Mouse (Mus musculus) heart, postnatal 0 days (tissue): ENCODE measurements around the gene Slc6a21. TPM values are rescaled to one million over a fixed set of nuclear protein-coding genes. Genes with fewer than 3 reads are reported as not detected.

ENCODE experiments used
- ATAC-seq: fragments of 200-750 bp; cut with Nextera tagmentation; 2 replicates; pipeline ENCODE4 v1.8.0; 2017; ENCODE audit warnings: low read depth, moderate number of reproducible peaks, moderate library complexity; ENCODE audit not compliant: insufficient read depth
- DNase-seq: peaks from one replicate; pipeline ENCODE4 v3.0.0-alpha.2; 2016; ENCODE audit warnings: low spot score
- H3K27ac ChIP-seq: fragments of 300-500 bp; sonication (generic); 2 replicates; pipeline ENCODE4 v1.5.1; 2014; ENCODE audit warnings: low read depth, mild to moderate bottlenecking
- H3K27me3 ChIP-seq: fragments of 300-500 bp; sonication (generic); 2 replicates; pipeline ENCODE4 v1.6.1; 2014; ENCODE audit warnings: low read length, mixed read lengths; ENCODE audit not compliant: control insufficient read depth, insufficient read depth
- H3K36me3 ChIP-seq: fragments of 300-500 bp; sonication (generic); replicated peaks from 2 replicates; pipeline ENCODE4 v1.6.1; 2014; ENCODE audit warnings: low read length, mixed read lengths; ENCODE audit not compliant: control insufficient read depth, insufficient read depth
- H3K4me1 ChIP-seq: fragments of 300-500 bp; sonication (generic); 2 replicates; pipeline ENCODE4 v1.6.1; 2014; ENCODE audit warnings: antibody characterized with exemption; ENCODE audit not compliant: control insufficient read depth, insufficient read depth
- H3K4me2 ChIP-seq: fragments of 300-500 bp; sonication (generic); 2 replicates; pipeline ENCODE4 v1.6.1; 2014; ENCODE audit warnings: low read depth, mild to moderate bottlenecking, low read length, moderate library complexity
- H3K4me3 ChIP-seq: fragments of 300-500 bp; sonication (generic); 2 replicates; pipeline ENCODE4 v1.5.1; 2014; ENCODE audit warnings: low read depth, low read length
- H3K9ac ChIP-seq: fragments of 300-500 bp; sonication (generic); replicated peaks from 2 replicates; pipeline ENCODE4 v1.6.1; 2014; ENCODE audit warnings: low read depth, low read length, mixed read lengths
- H3K9me3 ChIP-seq: fragments of 300-500 bp; sonication (generic); replicated peaks from 2 replicates; pipeline ENCODE4 v1.6.1; 2016; ENCODE audit warnings: low read length; ENCODE audit not compliant: control insufficient read depth
- CTCF ChIP-seq: IDR thresholded peaks from 2 replicates; pipeline ENCODE4 v1.5.1; 2016; ENCODE audit warnings: antibody characterized with exemption, control low read depth, low read depth
- EP300 ChIP-seq: IDR thresholded peaks from 2 replicates; pipeline ENCODE4 v1.6.1; 2016; ENCODE audit warnings: antibody characterized with exemption, low read depth
- WGBS: fragments of 180-500 bp; shearing (Covaris S2); extraction: QIAGEN DNeasy Blood & Tissue Kit; methylation state at CpG from one replicate; pipeline ENCODE4 v1.1.7; 2014; 5-methylcytosine and 5-hydroxymethylcytosine counted together
- polyA plus RNA-seq: library from polyadenylated mRNA; unstranded; fragments of >200 nt; fragmentation: Nextera tagmentation; extraction: Ambion mirVana; gene quantifications from 2 replicates; pipeline ENCODE4 v1.2.1, GENCODE M21; 2015
- total RNA-seq: library from RNA; depleted of rRNA; stranded (reverse); fragments of >200 nt; gene quantifications from 2 replicates; pipeline ENCODE4 v1.2.3, GENCODE M21; 2014; ENCODE audit warnings: low replicate concordance

Slc6a21 gene
- total and polyA plus RNA-seq, 2 experiments from 2014 or later = not detected

- no peak overlapping the region for H3K27ac ChIP-seq
- H3K36me3 ChIP-seq = peaks cover 5% of the 10 kb centered on the region; the same call in 1 of the 2 replicates
- ATAC-seq = no peak
- H3K4me3 ChIP-seq = no peak overlapping the region
- WGBS = 74% methylated on average over 6 of the region's 6 CpGs
- no peak overlapping the region for H3K9ac ChIP-seq
- H3K9me3 ChIP-seq = no peaks in the 10 kb centered on the region
- no peaks in the 10 kb centered on the region for H3K27me3 ChIP-seq
- H3K4me2 ChIP-seq = no peak overlapping the region
- DNase-seq = no peak
- 0 out of 2 replicates have a peak, but pooled peaks cover 7% of the 10 kb centered on the region for H3K4me1 ChIP-seq
- TF ChIP-seq EP300 (no peak), CTCF (peak; percentile 15; the same call in 1 of the 2 replicates)
These were observed 54.2 kb downstream of the Slc6a21 start for GRCm38 (mm10) chr7:45331502-45331901.

- H3K27me3 ChIP-seq = no peaks in the 10 kb centered on the region
- H3K27ac ChIP-seq = peak overlapping the region; percentile 88
- DNase-seq (peak; percentile 29), ATAC-seq (peak; percentile 8)
- H3K9ac ChIP-seq = peak overlapping the region; percentile 63
- WGBS = 2% methylated on average over 22 of the region's 22 CpGs
- H3K4me2 ChIP-seq = peak overlapping the region; percentile 81
- H3K36me3 ChIP-seq = no peaks in the 10 kb centered on the region
- peaks cover 16% of the 10 kb centered on the region for H3K4me1 ChIP-seq
- no peaks in the 10 kb centered on the region for H3K9me3 ChIP-seq
- no peak for TF ChIP-seq EP300
- no peak for TF ChIP-seq CTCF
- H3K4me3 ChIP-seq = peak overlapping the region; percentile 65
These were observed 55.5 kb downstream of the Slc6a21 start for GRCm38 (mm10) chr7:45332685-45333425.

- TF ChIP-seq CTCF (no peak), EP300 (no peak)
- H3K4me2 ChIP-seq = peak within 1 kb of the TSS; percentile 81
- no peaks in the 10 kb centered on the region for H3K9me3 ChIP-seq
- peak within 1 kb of the TSS; percentile 63 for H3K9ac ChIP-seq
- H3K36me3 ChIP-seq = no peaks in the 10 kb centered on the region
- DNase-seq (peak; percentile 82), ATAC-seq (peak; percentile 74)
- H3K27ac ChIP-seq = peak within 1 kb of the TSS; percentile 88
- H3K4me3 ChIP-seq = peak within 1 kb of the TSS; percentile 65
- no peaks in the 10 kb centered on the region for H3K27me3 ChIP-seq
- peaks cover 22% of the 10 kb centered on the region for H3K4me1 ChIP-seq
- 0% methylated on average over 38 of the region's 38 CpGs for WGBS
These were observed 56.2 kb downstream of the Slc6a21 start, which contains the start of gene Trpm4 for GRCm38 (mm10) chr7:45333431-45333982. Gene Trpm4, minus strand, starts transcription at chr7:45333780.

- H3K4me1 ChIP-seq = peaks cover 33% of the 10 kb centered on the region
- TF ChIP-seq CTCF (no peak), EP300 (peak; percentile 37; the same call in 1 of the 2 replicates)
- H3K4me2 ChIP-seq = peak overlapping the region; percentile 81
- 24% methylated on average over 3 of the region's 3 CpGs for WGBS
- no peaks in the 10 kb centered on the region for H3K27me3 ChIP-seq
- H3K4me3 ChIP-seq = 0 out of 2 replicates have a peak overlapping the region, but pooled peaks have one; percentile 65
- peak; percentile 52 for ATAC-seq
- no peaks in the 10 kb centered on the region for H3K9me3 ChIP-seq
- H3K36me3 ChIP-seq = no peaks in the 10 kb centered on the region
- 0 out of 2 replicates have a peak overlapping the region, but pooled peaks have one; percentile 4 for H3K9ac ChIP-seq
- peak; percentile 54 for DNase-seq
- H3K27ac ChIP-seq = peak overlapping the region; percentile 88
These were observed 57.3 kb downstream of the Slc6a21 start for GRCm38 (mm10) chr7:45334605-45335004.

- Histone ChIP-seq H3K4me1 (peaks cover 38% of the 10 kb centered on the region), H3K9me3 (no peaks in the 10 kb centered on the region), H3K27ac (peak within 1 kb of the TSS; percentile 88), H3K27me3 (no peaks in the 10 kb centered on the region; the same call in 1 of the 2 replicates), H3K4me3 (peak within 1 kb of the TSS; percentile 65; the same call in 1 of the 2 replicates), H3K36me3 (no peaks in the 10 kb centered on the region), H3K9ac (0 out of 2 replicates have a peak within 1 kb of the TSS, but pooled peaks have one; percentile 4), H3K4me2 (peak within 1 kb of the TSS; percentile 81)
- DNase-seq = peak; percentile 81
- peak; percentile 63 for ATAC-seq
- WGBS = 10% methylated on average over 5 of the region's 5 CpGs
- TF ChIP-seq EP300 = no peak
- no peak for TF ChIP-seq CTCF
These were observed 57.7 kb downstream of the Slc6a21 start, which contains the start of gene Hrc for GRCm38 (mm10) chr7:45335056-45335455. Gene Hrc, plus strand, starts transcription at chr7:45335290.
